Mouse (Mus musculus) left cerebral cortex, postnatal 36 days (tissue): ENCODE data around the gene 9130023H24Rik. TPM values are rescaled to one million over a fixed set of nuclear protein-coding genes. Genes with fewer than 3 reads are reported as not detected.

Source experiments
- DNase-seq, 2 experiments: peaks; one replicate each; pipeline ENCODE4 v3.0.0; 2021 to 2022; ENCODE audit warnings: low spot score in 2 of 2, mixed read lengths in 1 of 2
- intact Hi-C: fragments of 180-260 bp; cut with DNase I; formaldehyde crosslinking; loops from one replicate; pipeline ENCODE4 v1.15.1; 2025
- total RNA-seq, 2 experiments: library from RNA; stranded (reverse); gene quantifications; 2 replicates each; pipeline ENCODE4 v1.2.3; 2021

9130023H24Rik gene
- total RNA-seq, 2 experiments from 2014 or later, result 2.7 to 3.7 TPM

GRCm38 (mm10) chr7:128248081-128249042 is 10.5 kb upstream of the 9130023H24Rik start:
- intact Hi-C loops, result loop anchor here (5.0 kb wide), 1 partner anchor 49 kb away; the partner anchor contains the start of gene BC017158

GRCm38 (mm10) chr7:128247443-128247842 is 9.6 kb upstream of the 9130023H24Rik start:
- peak; percentile 79 to 84 for DNase-seq
- intact Hi-C loops, result loop anchor here (1.0 to 5.0 kb wide), 2 partner anchors 50 to 98 kb away; partner anchors contain the start of gene BC017158

More at GRCm38 (mm10) chr7:128248081-128249042, 10.5 kb upstream of the 9130023H24Rik start:
- DNase-seq, result no peak

- intact Hi-C loops, result loop anchor here (1.0 to 5.0 kb wide), 2 partner anchors 51 to 99 kb away; partner anchors contain the start of gene BC017158
Observed at GRCm38 (mm10) chr7:128246496-128247391, 8.9 kb upstream of the 9130023H24Rik start, which contains the start of gene Tgfb1i1. TSS of gene Tgfb1i1 (plus strand) at chr7:128246812.

GRCm38 (mm10) chr7:128245547-128245946 is 7.7 kb upstream of the 9130023H24Rik start:
- no peak for DNase-seq
- intact Hi-C loops, result loop anchor here (5.0 kb wide), 1 partner anchor 52 kb away; the partner anchor contains the start of gene BC017158

More at GRCm38 (mm10) chr7:128246496-128247391, 8.9 kb upstream of the 9130023H24Rik start, which contains the start of gene Tgfb1i1:
- DNase-seq, result peak; percentile 61 to 66

GRCm38 (mm10) chr7:128244410-128245025 is 6.7 kb upstream of the 9130023H24Rik start:
- DNase-seq, result no peak
- intact Hi-C loops, result loop anchor here (5.0 kb wide), 1 partner anchor 53 kb away; the partner anchor contains the start of gene BC017158

GRCm38 (mm10) chr7:128243921-128244320 is 6.1 kb upstream of the 9130023H24Rik start:
- intact Hi-C loops, result no loop called here
- no peak for DNase-seq

- no peak for DNase-seq
- intact Hi-C loops, result no loop called here
Observed at GRCm38 (mm10) chr7:128242331-128242730, 4.5 kb upstream of the 9130023H24Rik start.

GRCm38 (mm10) chr7:128240131-128240784 is 2.4 kb upstream of the 9130023H24Rik start:
- intact Hi-C loops, result no loop called here

GRCm38 (mm10) chr7:128238991-128239390 is 1.2 kb upstream of the 9130023H24Rik start:
- intact Hi-C loops, result loop anchor here (5.0 to 10.0 kb wide), 2 partner anchors 226 to 468 kb away; partner anchors contain the start of gene Tial1
- DNase-seq, result no peak

More at GRCm38 (mm10) chr7:128240131-128240784, 2.4 kb upstream of the 9130023H24Rik start:
- DNase-seq, result no peak

GRCm38 (mm10) chr7:128237593-128237926 is 271 bp downstream of the 9130023H24Rik start:
- DNase-seq, result no peak
- intact Hi-C loops, result loop anchor here (2.0 to 10.0 kb wide), 3 partner anchors 227 to 470 kb away; partner anchors contain the start of gene Tial1

- intact Hi-C loops, result loop anchor here (2.0 to 10.0 kb wide), 3 partner anchors 228 to 470 kb away; partner anchors contain the start of gene Tial1
Observed at GRCm38 (mm10) chr7:128236856-128237592, 807 bp downstream of the 9130023H24Rik start, which contains the start of gene Armc5. TSS of gene Armc5 (plus strand) at chr7:128237342.

GRCm38 (mm10) chr7:128236426-128236825 is 1.4 kb downstream of the 9130023H24Rik start:
- no peak for DNase-seq
- intact Hi-C loops, result loop anchor here (2.0 to 10.0 kb wide), 3 partner anchors 228 to 471 kb away; partner anchors contain the start of gene Tial1

More at GRCm38 (mm10) chr7:128236856-128237592, 807 bp downstream of the 9130023H24Rik start, which contains the start of gene Armc5:
- peak; percentile 83 to 84 for DNase-seq

GRCm38 (mm10) chr7:128235481-128235880 is 2.4 kb downstream of the 9130023H24Rik start:
- intact Hi-C loops, result loop anchor here (5.0 to 10.0 kb wide), 2 partner anchors 229 to 472 kb away; partner anchors contain the start of gene Tial1
- no peak for DNase-seq

- intact Hi-C loops, result loop anchor here (5.0 to 10.0 kb wide), 2 partner anchors 230 to 473 kb away; partner anchors contain the start of gene Tial1
Observed at GRCm38 (mm10) chr7:128234796-128235195, 3.0 kb downstream of the 9130023H24Rik start.

GRCm38 (mm10) chr7:128231741-128232140 is 6.1 kb downstream of the 9130023H24Rik start:
- intact Hi-C loops, result loop anchor here (10.0 kb wide), 1 partner anchor 233 kb away; the partner anchor contains the start of gene Tial1
- DNase-seq, result no peak

More at GRCm38 (mm10) chr7:128234796-128235195, 3.0 kb downstream of the 9130023H24Rik start:
- no peak for DNase-seq

GRCm38 (mm10) chr7:128220936-128221335 is 16.9 kb downstream of the 9130023H24Rik start:
- intact Hi-C loops, result no loop called here
- no peak for DNase-seq

- intact Hi-C loops, result no loop called here
- DNase-seq, result no peak
Observed at GRCm38 (mm10) chr7:128219952-128220351, 17.9 kb downstream of the 9130023H24Rik start.
